Mouse (Mus musculus) liver (tissue): ENCODE measurements around the gene Pstpip1.

Experiments used
- DNase-seq: peaks from one replicate; pipeline ENCODE4 v3.0.0-alpha.2; 2020; ENCODE audit warnings: mixed read lengths

Gene Pstpip1

GRCm38 (mm10) chr9:56089778-56090520 is at the start of gene Pstpip1:
Pstpip1 (plus strand) TSS chr9:56089962.
- peak; percentile 50 for DNase-seq

GRCm38 (mm10) chr9:56041372-56042180 is 48.2 kb upstream of the Pstpip1 start, which contains the start of gene Rcn2:
Rcn2 (plus strand) TSS chr9:56041845.
- peak; percentile 95 for DNase-seq

GRCm38 (mm10) chr9:56042181-56042621 is 47.6 kb upstream of the Pstpip1 start:
- no peak for DNase-seq

GRCm38 (mm10) chr9:56053796-56054195 is 36.0 kb upstream of the Pstpip1 start:
- DNase-seq, result no peak

- DNase-seq, result no peak
Measured at GRCm38 (mm10) chr9:56056147-56056546, 33.6 kb upstream of the Pstpip1 start.

- no peak for DNase-seq
Measured at GRCm38 (mm10) chr9:56062336-56062735, 27.4 kb upstream of the Pstpip1 start.

GRCm38 (mm10) chr9:56065011-56065410 is 24.8 kb upstream of the Pstpip1 start:
- no peak for DNase-seq

GRCm38 (mm10) chr9:56067964-56068363 is 21.8 kb upstream of the Pstpip1 start:
- no peak for DNase-seq

GRCm38 (mm10) chr9:56068630-56069029 is 21.1 kb upstream of the Pstpip1 start:
- DNase-seq, result no peak

- no peak for DNase-seq
Measured at GRCm38 (mm10) chr9:56072861-56073260, 16.9 kb upstream of the Pstpip1 start.

GRCm38 (mm10) chr9:56074863-56075262 is 14.9 kb upstream of the Pstpip1 start:
- no peak for DNase-seq

- peak; percentile 53 for DNase-seq
Measured at GRCm38 (mm10) chr9:56075264-56075663, 14.5 kb upstream of the Pstpip1 start.

- DNase-seq, result peak; percentile 16
Measured at GRCm38 (mm10) chr9:56075901-56076620, 13.7 kb upstream of the Pstpip1 start.

GRCm38 (mm10) chr9:56079587-56079986 is 10.2 kb upstream of the Pstpip1 start:
- no peak for DNase-seq

GRCm38 (mm10) chr9:56086524-56086923 is 3.2 kb upstream of the Pstpip1 start:
- no peak for DNase-seq

GRCm38 (mm10) chr9:56090546-56091225 is 924 bp downstream of the Pstpip1 start:
- no peak for DNase-seq

- peak; percentile 23 for DNase-seq
Measured at GRCm38 (mm10) chr9:56092102-56092501, 2.3 kb downstream of the Pstpip1 start.

- DNase-seq, result no peak
Measured at GRCm38 (mm10) chr9:56097584-56098298, 8.0 kb downstream of the Pstpip1 start.

- DNase-seq, result no peak
Measured at GRCm38 (mm10) chr9:56100041-56100522, 10.3 kb downstream of the Pstpip1 start.

GRCm38 (mm10) chr9:56101022-56101421 is 11.3 kb downstream of the Pstpip1 start:
- no peak for DNase-seq

GRCm38 (mm10) chr9:56104921-56105320 is 15.2 kb downstream of the Pstpip1 start:
- no peak for DNase-seq
